Mouse (Mus musculus) neural tube, embryonic 11.5 days (tissue): ENCODE measurements around the gene March7. TPM values are rescaled to one million over a fixed set of nuclear protein-coding genes. Genes with fewer than 3 reads are reported as not detected.

Experiments
- ATAC-seq: fragments of 200-750 bp; cut with Nextera tagmentation; 2 replicates; pipeline ENCODE4 v1.8.0; 2017; ENCODE audit warnings: moderate number of reproducible peaks, mild to moderate bottlenecking, moderate TSS enrichment, moderate library complexity; ENCODE audit not compliant: insufficient read depth, low FRiP score, low TSS enrichment
- DNase-seq: peaks from one replicate; pipeline ENCODE4 v3.0.0-alpha.2; 2015; ENCODE audit warnings: low spot score
- H3K27ac ChIP-seq: fragments of 300-500 bp; sonication (generic); 2 replicates; pipeline ENCODE4 v1.5.1; 2014; ENCODE audit warnings: low read depth, mild to moderate bottlenecking, low read length
- H3K27me3 ChIP-seq: fragments of 300-500 bp; sonication (generic); 2 replicates; pipeline ENCODE4 v1.6.1; 2014; ENCODE audit warnings: mild to moderate bottlenecking, low read length, mixed read lengths; ENCODE audit not compliant: control insufficient read depth, insufficient read depth
- H3K36me3 ChIP-seq: fragments of 300-500 bp; sonication (generic); 2 replicates; pipeline ENCODE4 v1.6.1; 2014; ENCODE audit warnings: mild to moderate bottlenecking, low read length, moderate library complexity, mixed read lengths; ENCODE audit not compliant: control insufficient read depth, insufficient read depth
- H3K4me1 ChIP-seq: fragments of 300-500 bp; sonication (generic); 2 replicates; pipeline ENCODE4 v1.6.1; 2014; ENCODE audit warnings: low read length, mixed read lengths; ENCODE audit not compliant: control insufficient read depth, insufficient read depth
- H3K4me2 ChIP-seq: fragments of 300-500 bp; sonication (generic); 2 replicates; pipeline ENCODE4 v1.6.1; 2014; ENCODE audit warnings: low read depth, mild to moderate bottlenecking, moderate library complexity
- H3K4me3 ChIP-seq: fragments of 300-500 bp; sonication (generic); 2 replicates; pipeline ENCODE4 v1.5.1; 2014; ENCODE audit warnings: low read depth, low read length
- H3K9ac ChIP-seq: fragments of 300-500 bp; sonication (generic); 2 replicates; pipeline ENCODE4 v1.6.1; 2014; ENCODE audit warnings: mild to moderate bottlenecking, low read length
- H3K9me3 ChIP-seq: fragments of 300-500 bp; sonication (generic); 2 replicates; pipeline ENCODE4 v1.6.1; 2016; ENCODE audit warnings: low read length; ENCODE audit not compliant: control insufficient read depth
- WGBS: fragments of 180-500 bp; shearing (Covaris S2); extraction: QIAGEN DNeasy Blood & Tissue Kit; methylation state at CpG from one replicate; pipeline ENCODE4 v1.1.7; 2014; 5-methylcytosine and 5-hydroxymethylcytosine counted together
- polyA plus RNA-seq: library from polyadenylated mRNA; unstranded; fragments of >200 nt; fragmentation: Nextera tagmentation; extraction: Ambion mirVana; gene quantifications from 2 replicates; pipeline ENCODE4 v1.2.1, GENCODE M21; 2014

The March7 gene
- polyA plus RNA-seq, result 68.7 and 74.6 TPM in 2 replicates

DNA sequence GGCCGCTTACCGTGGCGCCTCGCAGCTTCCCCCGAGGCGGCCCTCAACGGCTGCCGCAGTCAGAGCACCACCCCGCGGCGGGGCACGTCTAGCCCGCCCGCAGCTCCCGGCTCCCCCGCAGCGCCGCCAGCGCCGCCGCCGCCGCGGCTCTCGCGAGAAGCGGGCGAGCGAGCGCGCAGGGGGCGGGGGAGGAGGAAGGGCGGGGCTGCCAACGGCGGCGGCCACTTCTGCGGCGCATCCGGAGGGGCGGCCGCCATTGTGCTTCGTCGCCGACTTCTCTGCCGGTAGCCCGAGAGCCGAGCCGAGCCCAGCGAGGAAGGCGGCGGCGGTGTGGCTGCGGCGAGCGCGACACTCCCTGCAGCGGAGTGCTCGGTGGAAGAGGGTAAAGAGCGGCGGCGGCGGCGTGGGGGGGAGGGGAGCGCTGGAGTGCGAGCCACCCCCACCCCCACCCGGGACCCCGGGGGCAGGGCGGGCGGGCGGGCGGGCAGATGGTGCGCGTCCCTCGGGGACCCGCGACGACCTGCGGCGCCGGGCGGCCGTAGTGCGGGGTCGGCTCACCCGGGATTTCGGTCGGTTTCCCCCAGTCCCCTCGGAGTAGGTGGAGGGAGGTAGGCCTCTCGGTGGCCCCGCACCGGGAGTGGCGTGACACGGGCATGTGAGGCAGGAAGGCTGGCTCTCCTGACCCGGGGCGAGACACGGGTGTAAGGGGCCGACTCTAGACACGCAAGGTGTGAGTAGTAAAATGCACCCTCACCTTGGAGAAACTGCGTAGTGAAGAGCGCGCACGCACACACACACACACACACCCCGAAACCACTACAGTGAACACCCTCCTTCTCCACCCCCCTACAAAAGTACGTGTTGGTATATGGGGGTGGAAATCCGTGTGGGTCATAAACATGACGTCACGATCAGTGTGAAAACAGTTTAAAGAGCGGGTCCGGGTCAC is at the start of gene March7, which contains the start of gene Baz2b:
Gene March7, plus strand, starts transcription at position 185 of the 949 bp plus-strand sequence.
Gene Baz2b, minus strand, starts transcription at position 137 of the 949 bp plus-strand sequence.
- peak within 1 kb of the TSS; percentile 94 for H3K4me3 ChIP-seq
- ATAC-seq (peak; percentile 78), DNase-seq (peak; percentile 93)
- peak within 1 kb of the TSS; percentile 93 for H3K9ac ChIP-seq
- WGBS, result under 1% methylated on average over 75 of the region's 109 CpGs
- no peaks in the 10 kb centered on the region for H3K27me3 ChIP-seq
- peak within 1 kb of the TSS; percentile 94 for H3K27ac ChIP-seq
- H3K4me2 ChIP-seq, result peak within 1 kb of the TSS; percentile 63
- H3K4me1 ChIP-seq, result peaks cover 11% of the 10 kb centered on the region; the same call in 1 of the 2 replicates
- H3K36me3 ChIP-seq, result no peaks in the 10 kb centered on the region; the same call in 1 of the 2 replicates
- H3K9me3 ChIP-seq, result no peaks in the 10 kb centered on the region

DNA sequence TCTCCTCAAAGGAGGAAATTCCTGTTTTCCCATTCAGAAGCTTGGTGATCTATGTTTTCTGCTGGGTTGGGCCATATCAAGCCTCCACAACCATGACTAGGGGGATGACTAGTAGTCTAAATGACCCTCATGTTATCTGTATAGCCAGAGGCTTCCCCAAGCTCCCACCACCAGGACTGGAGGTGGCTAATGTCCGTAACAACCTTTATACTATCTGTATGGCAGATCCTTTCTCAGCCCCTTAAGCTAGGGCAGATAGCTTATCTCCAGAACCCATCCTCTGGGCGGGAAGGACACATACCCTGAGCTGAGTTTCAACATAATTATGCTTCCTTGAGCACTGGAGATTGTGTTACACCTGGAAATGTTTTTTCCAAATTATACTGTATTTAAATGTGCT is 45.9 kb upstream of the March7 start:
- no peak overlapping the region for H3K9ac ChIP-seq
- H3K27me3 ChIP-seq, result no peaks in the 10 kb centered on the region
- ATAC-seq (no peak), DNase-seq (no peak)
- H3K4me3 ChIP-seq, result no peak overlapping the region
- no peaks in the 10 kb centered on the region for H3K4me1 ChIP-seq
- H3K9me3 ChIP-seq, result no peaks in the 10 kb centered on the region
- H3K27ac ChIP-seq, result no peak overlapping the region
- H3K4me2 ChIP-seq, result no peak overlapping the region
- no peaks in the 10 kb centered on the region for H3K36me3 ChIP-seq
- 82% methylated on average over 2 of the region's 2 CpGs for WGBS

DNA sequence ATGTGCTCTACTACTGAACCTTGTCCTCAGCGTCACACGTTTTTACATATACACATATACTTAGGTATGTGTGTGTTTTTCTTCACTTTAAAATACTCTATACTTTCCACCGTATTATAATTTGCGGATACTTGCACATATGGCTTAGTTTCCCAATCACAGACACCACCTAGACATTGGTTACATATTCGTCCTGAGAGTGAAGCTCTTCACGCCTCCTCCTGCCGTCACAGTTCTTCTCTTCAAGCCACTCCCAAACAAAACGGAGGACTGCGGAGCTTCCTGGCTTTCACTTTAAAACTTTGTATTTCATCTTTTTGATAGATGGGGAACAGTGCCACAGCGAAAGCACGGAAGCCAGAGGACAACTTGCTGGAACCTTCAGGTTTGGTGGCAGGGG is 44.0 kb upstream of the March7 start:
- no peaks in the 10 kb centered on the region for H3K27me3 ChIP-seq
- no peaks in the 10 kb centered on the region for H3K36me3 ChIP-seq
- H3K4me3 ChIP-seq, result no peak overlapping the region
- no peaks in the 10 kb centered on the region for H3K4me1 ChIP-seq
- ATAC-seq, result no peak
- H3K27ac ChIP-seq, result no peak overlapping the region
- H3K4me2 ChIP-seq, result no peak overlapping the region
- DNase-seq, result no peak
- no peaks in the 10 kb centered on the region for H3K9me3 ChIP-seq
- no peak overlapping the region for H3K9ac ChIP-seq
- WGBS, result 93% methylated on average over 11 of the region's 11 CpGs

DNA sequence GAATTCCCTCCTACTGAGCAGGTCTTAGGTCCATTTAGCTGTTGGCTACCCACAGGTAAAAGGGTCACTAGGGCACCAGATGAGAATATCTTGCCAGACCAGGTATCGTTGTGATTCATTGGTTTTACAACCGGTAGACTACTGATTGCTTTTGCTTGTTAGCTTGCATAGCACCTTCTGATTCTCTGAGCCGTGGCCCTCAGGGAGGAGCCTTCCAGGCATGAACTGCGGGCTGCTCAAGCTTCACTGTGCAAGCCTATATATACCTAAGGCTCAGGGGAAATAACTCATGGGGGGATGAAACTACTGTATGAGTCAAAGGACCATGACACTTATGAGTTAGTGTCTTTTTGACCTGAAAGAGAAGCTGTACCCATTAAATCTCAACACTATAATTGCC is 42.8 kb upstream of the March7 start:
- DNase-seq (no peak), ATAC-seq (no peak)
- Histone ChIP-seq H3K4me2 (no peak overlapping the region), H3K4me1 (no peaks in the 10 kb centered on the region), H3K27ac (no peak overlapping the region), H3K4me3 (no peak overlapping the region), H3K9ac (no peak overlapping the region), H3K36me3 (no peaks in the 10 kb centered on the region), H3K27me3 (no peaks in the 10 kb centered on the region), H3K9me3 (no peaks in the 10 kb centered on the region)
- 81% methylated on average over 4 of the region's 4 CpGs for WGBS

DNA sequence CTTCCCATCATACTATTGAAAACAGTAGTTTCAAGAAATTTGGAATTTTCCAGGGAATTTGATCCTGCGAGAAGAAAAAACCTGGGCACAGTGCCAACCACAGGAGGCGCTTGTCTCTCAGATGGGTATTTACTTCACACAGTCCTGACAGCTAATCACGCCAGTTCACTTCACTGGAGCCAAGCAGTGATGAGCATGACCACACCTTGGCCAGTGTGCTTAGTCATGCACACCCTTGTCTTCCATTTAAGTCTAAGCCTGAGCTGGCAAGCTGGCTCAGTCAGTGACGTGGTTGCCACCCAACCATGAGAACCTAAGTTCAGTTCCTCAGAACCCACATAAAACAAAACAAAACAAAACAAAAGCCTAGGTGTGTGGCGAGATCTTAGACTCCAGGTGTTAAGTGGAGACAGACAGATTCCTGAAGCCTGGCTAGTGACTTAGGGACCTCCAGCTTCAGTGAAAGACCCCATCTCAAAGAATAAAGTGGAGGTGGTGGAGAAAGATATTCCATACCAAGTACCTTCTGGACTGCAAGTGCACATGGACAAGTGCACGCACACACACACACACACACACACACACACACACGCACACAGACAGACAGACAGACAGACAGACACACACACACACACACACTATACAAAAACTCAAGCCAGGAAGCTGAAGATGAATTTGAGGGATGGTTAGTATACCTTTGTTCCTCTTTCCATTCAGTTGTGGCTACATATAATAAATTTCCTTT is 37.7 kb upstream of the March7 start:
- H3K9ac ChIP-seq, result no peak overlapping the region
- no peaks in the 10 kb centered on the region for H3K4me1 ChIP-seq
- DNase-seq (no peak), ATAC-seq (no peak)
- 85% methylated on average over 7 of the region's 7 CpGs for WGBS
- H3K27ac ChIP-seq, result no peak overlapping the region
- no peak overlapping the region for H3K4me3 ChIP-seq
- no peak overlapping the region for H3K4me2 ChIP-seq
- H3K36me3 ChIP-seq, result no peaks in the 10 kb centered on the region
- H3K27me3 ChIP-seq, result no peaks in the 10 kb centered on the region
- no peaks in the 10 kb centered on the region for H3K9me3 ChIP-seq

DNA sequence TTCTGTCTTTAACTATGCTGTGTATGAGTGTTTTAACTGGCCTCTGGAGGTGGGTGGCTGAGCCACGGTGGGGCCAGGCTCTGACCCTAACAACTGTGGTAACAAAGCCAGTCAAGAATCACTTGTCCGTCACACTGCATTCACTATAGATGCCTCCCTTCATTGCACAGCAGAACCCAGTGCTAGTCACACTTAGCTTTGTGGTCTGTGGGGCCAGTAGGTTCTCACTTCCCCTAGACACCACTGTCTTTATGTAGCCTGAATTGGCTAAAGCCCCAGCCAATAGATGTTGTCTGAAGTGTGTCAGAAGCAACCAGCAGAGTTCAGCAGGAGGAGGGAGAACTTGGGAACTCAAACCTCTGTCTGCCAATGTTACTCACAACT is 37.2 kb upstream of the March7 start:
- Histone ChIP-seq H3K4me1 (no peaks in the 10 kb centered on the region), H3K27me3 (no peaks in the 10 kb centered on the region), H3K9me3 (no peaks in the 10 kb centered on the region), H3K4me3 (no peak overlapping the region), H3K27ac (no peak overlapping the region), H3K9ac (no peak overlapping the region), H3K36me3 (no peaks in the 10 kb centered on the region), H3K4me2 (no peak overlapping the region)
- DNase-seq (no peak), ATAC-seq (no peak)
- 75% methylated on average over 2 of the region's 2 CpGs for WGBS

DNA sequence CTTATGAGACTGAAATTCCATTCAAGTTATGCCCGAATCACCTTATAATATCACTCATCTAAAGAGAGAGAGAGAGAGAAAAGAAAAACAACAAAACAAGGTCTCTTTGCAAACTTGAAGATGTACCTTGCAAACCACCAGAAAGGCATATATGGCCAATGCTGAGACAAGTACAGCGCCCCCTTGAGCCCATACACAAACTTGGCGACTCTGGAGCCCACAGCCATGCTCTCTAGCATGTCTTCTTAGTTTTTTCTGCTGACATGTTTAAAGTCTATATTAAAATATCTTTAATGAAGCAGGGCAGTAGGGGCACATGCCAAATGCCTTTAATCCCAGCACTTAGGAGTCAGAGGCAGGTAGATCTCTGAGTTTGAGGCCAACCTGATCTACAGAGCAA is 36.5 kb upstream of the March7 start:
- no peaks in the 10 kb centered on the region for H3K27me3 ChIP-seq
- H3K4me2 ChIP-seq, result no peak overlapping the region
- no peaks in the 10 kb centered on the region for H3K9me3 ChIP-seq
- H3K27ac ChIP-seq, result no peak overlapping the region
- H3K9ac ChIP-seq, result no peak overlapping the region
- no peaks in the 10 kb centered on the region for H3K4me1 ChIP-seq
- no peak overlapping the region for H3K4me3 ChIP-seq
- DNase-seq, result no peak
- H3K36me3 ChIP-seq, result no peaks in the 10 kb centered on the region
- no peak for ATAC-seq
- WGBS, result 61% methylated on average over 3 of the region's 3 CpGs

DNA sequence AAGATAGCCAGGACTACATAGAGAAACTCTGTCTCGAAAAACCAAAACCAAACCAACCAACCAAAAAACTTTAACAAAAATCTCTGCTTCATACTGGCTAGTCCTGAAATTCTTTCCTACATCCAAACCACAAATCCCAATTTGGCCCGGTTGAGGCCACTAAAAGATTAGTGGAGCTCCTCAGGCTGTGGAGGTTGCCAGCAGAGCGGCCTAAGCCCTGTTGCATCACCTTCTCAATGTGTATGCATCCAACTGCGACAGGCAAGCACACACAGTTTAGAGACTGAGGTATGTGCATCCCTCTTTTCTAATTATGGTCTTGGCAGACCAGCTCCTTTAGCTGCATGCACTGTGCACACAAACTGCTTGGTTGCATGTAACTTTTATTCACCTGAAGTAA is 36.1 kb upstream of the March7 start:
- no peaks in the 10 kb centered on the region for H3K4me1 ChIP-seq
- no peak overlapping the region for H3K4me2 ChIP-seq
- no peak overlapping the region for H3K27ac ChIP-seq
- no peak for DNase-seq
- no peak overlapping the region for H3K4me3 ChIP-seq
- no peaks in the 10 kb centered on the region for H3K36me3 ChIP-seq
- H3K27me3 ChIP-seq, result no peaks in the 10 kb centered on the region
- H3K9ac ChIP-seq, result no peak overlapping the region
- H3K9me3 ChIP-seq, result no peaks in the 10 kb centered on the region
- no peak for ATAC-seq
- 90% methylated on average over 4 of the region's 4 CpGs for WGBS
